Mouse (Mus musculus) heart, embryonic 14.5 days (tissue): Measurements from ENCODE around the gene Ptms. TPM values are rescaled to one million over a fixed set of nuclear protein-coding genes. Genes with fewer than 3 reads are reported as not detected.

Experiments
- ATAC-seq: fragments of 200-750 bp; cut with Nextera tagmentation; 2 replicates; pipeline ENCODE4 v1.8.0; 2017; ENCODE audit warnings: low read depth, moderate TSS enrichment; ENCODE audit not compliant: insufficient number of reproducible peaks, insufficient read depth, low FRiP score
- H3K27ac ChIP-seq, 2 experiments: fragments of 200-500 bp in 1 of 2; fragments of 300-500 bp in 1 of 2; sonication (generic) in 1 of 2; replicated peaks in 1 of 2; 2 replicates each; pipeline ENCODE4 v1.5.1; 2012 to 2014; ENCODE audit warnings: low read depth in 2 of 2, low read length in 2 of 2, control low read depth in 1 of 2, mild to moderate bottlenecking in 1 of 2, mixed read lengths in 1 of 2; ENCODE audit not compliant: control insufficient read depth in 1 of 2, insufficient read depth in 1 of 2
- H3K27me3 ChIP-seq: fragments of 300-500 bp; sonication (generic); 2 replicates; pipeline ENCODE4 v1.6.1; 2014; ENCODE audit warnings: mild to moderate bottlenecking, low read length, control low read depth; ENCODE audit not compliant: control insufficient read depth, insufficient read depth
- H3K36me3 ChIP-seq: fragments of 300-500 bp; sonication (generic); 2 replicates; pipeline ENCODE4 v1.6.1; 2014; ENCODE audit warnings: mild to moderate bottlenecking, control low read depth, low read length, mixed read lengths; ENCODE audit not compliant: control insufficient read depth, insufficient read depth
- H3K4me1 ChIP-seq, 2 experiments: fragments of 200-500 bp in 1 of 2; fragments of 300-500 bp in 1 of 2; sonication (generic) in 1 of 2; 2 replicates each; pipeline ENCODE4 v1.6.1; 2012 to 2014; ENCODE audit warnings: low read length in 2 of 2, control low read depth in 1 of 2, mixed read lengths in 1 of 2; ENCODE audit not compliant: control insufficient read depth in 2 of 2, insufficient read depth in 2 of 2
- H3K4me2 ChIP-seq: fragments of 300-500 bp; sonication (generic); 2 replicates; pipeline ENCODE4 v1.6.1; 2014; ENCODE audit warnings: mild to moderate bottlenecking, low read length
- H3K4me3 ChIP-seq, 2 experiments: fragments of 200-500 bp in 1 of 2; fragments of 300-500 bp in 1 of 2; sonication (generic) in 1 of 2; 2 replicates each; pipeline ENCODE4 v1.5.1; 2012 to 2014; ENCODE audit warnings: low read length in 2 of 2, mild to moderate bottlenecking in 2 of 2, control low read depth in 1 of 2, low read depth in 1 of 2, moderate library complexity in 1 of 2; ENCODE audit not compliant: control insufficient read depth in 1 of 2, insufficient read depth in 1 of 2
- H3K9ac ChIP-seq: fragments of 300-500 bp; sonication (generic); 2 replicates; pipeline ENCODE4 v1.6.1; 2014; ENCODE audit warnings: mild to moderate bottlenecking, low read length
- H3K9me3 ChIP-seq: fragments of 300-500 bp; sonication (generic); 2 replicates; pipeline ENCODE4 v1.6.1; 2016; ENCODE audit warnings: low read length, control low read depth; ENCODE audit not compliant: control insufficient read depth
- WGBS: fragments of 180-500 bp; shearing (Covaris S2); extraction: QIAGEN DNeasy Blood & Tissue Kit; methylation state at CpG from one replicate; pipeline ENCODE4 v1.1.7; 2014; 5-methylcytosine and 5-hydroxymethylcytosine counted together
- polyA plus RNA-seq: library from polyadenylated mRNA; unstranded; fragments of >200 nt; fragmentation: Nextera tagmentation; extraction: Ambion mirVana; gene quantifications from 2 replicates; pipeline ENCODE4 v1.2.1, GENCODE M21; 2014

The Ptms gene
- polyA plus RNA-seq, 1 experiment from 2014 or later = 251 TPM

- peak overlapping the region; percentile 79 to 84 for H3K27ac ChIP-seq
- H3K4me2 ChIP-seq = peak overlapping the region; percentile 44
- H3K4me3 ChIP-seq = peak overlapping the region in 1 of 2 experiments; percentile 6; a peak in 3 of 4 replicates
- H3K27me3 ChIP-seq = no peaks in the 10 kb centered on the region
- peak overlapping the region; percentile 56 for H3K9ac ChIP-seq
- WGBS = 12% methylated on average over 5 of the region's 5 CpGs
- ATAC-seq = peak; percentile 66
- H3K36me3 ChIP-seq = no peaks in the 10 kb centered on the region
- no peaks in the 10 kb centered on the region for H3K9me3 ChIP-seq
- peaks cover 17 to 27% of the 10 kb centered on the region in 2 experiments for H3K4me1 ChIP-seq
These were observed 6.0 kb upstream of the Ptms start for GRCm38 (mm10) chr6:124925941-124926340.

GRCm38 (mm10) chr6:124925173-124925793 lies 5.4 kb upstream of the Ptms start:
- Histone ChIP-seq H3K27ac (peak overlapping the region; percentile 79 to 84), H3K36me3 (no peaks in the 10 kb centered on the region), H3K4me1 (peaks cover 22 to 30% of the 10 kb centered on the region in 2 experiments), H3K9ac (peak overlapping the region; percentile 56), H3K27me3 (no peaks in the 10 kb centered on the region), H3K4me3 (peak overlapping the region in 1 of 2 experiments; percentile 6; a peak in 3 of 4 replicates), H3K4me2 (peak overlapping the region; percentile 44), H3K9me3 (no peaks in the 10 kb centered on the region)
- no peak for ATAC-seq
- 26% methylated on average over 12 of the region's 12 CpGs for WGBS

GRCm38 (mm10) chr6:124921539-124921938 lies 1.6 kb upstream of the Ptms start:
- WGBS = 71% methylated on average over 4 of the region's 4 CpGs
- Histone ChIP-seq H3K4me3 (no peak overlapping the region), H3K9ac (no peak overlapping the region), H3K4me2 (no peak overlapping the region), H3K9me3 (no peaks in the 10 kb centered on the region), H3K4me1 (peaks cover 32 to 41% of the 10 kb centered on the region in 2 experiments), H3K27me3 (no peaks in the 10 kb centered on the region), H3K36me3 (no peaks in the 10 kb centered on the region), H3K27ac (peak overlapping the region in 1 of 2 experiments; percentile 100; a peak in 3 of 4 replicates)
- no peak for ATAC-seq

- H3K4me3 ChIP-seq = peak overlapping the region in 1 of 2 experiments; percentile 27; a peak in 1 of 4 replicates
- H3K9ac ChIP-seq = peak overlapping the region; percentile 42
- peak overlapping the region; percentile 99 to 100 for H3K27ac ChIP-seq
- no peaks in the 10 kb centered on the region for H3K27me3 ChIP-seq
- WGBS = 36% methylated on average over 9 of the region's 9 CpGs
- no peaks in the 10 kb centered on the region for H3K9me3 ChIP-seq
- H3K36me3 ChIP-seq = peaks cover under 1% of the 10 kb centered on the region; the same call in 1 of the 2 replicates
- H3K4me2 ChIP-seq = peak overlapping the region; percentile 97
- ATAC-seq = no peak
- peaks cover 33 to 44% of the 10 kb centered on the region in 2 experiments for H3K4me1 ChIP-seq
These were observed 599 bp upstream of the Ptms start for GRCm38 (mm10) chr6:124920318-124921085.

GRCm38 (mm10) chr6:124918890-124919627 lies 844 bp downstream of the Ptms start:
- peak overlapping the region; percentile 100 for H3K9ac ChIP-seq
- peak overlapping the region; percentile 97 for H3K4me2 ChIP-seq
- H3K27me3 ChIP-seq = no peaks in the 10 kb centered on the region
- ATAC-seq = no peak
- no peaks in the 10 kb centered on the region for H3K9me3 ChIP-seq
- WGBS = 29% methylated on average over 13 of the region's 14 CpGs
- H3K27ac ChIP-seq = peak overlapping the region; percentile 99 to 100
- H3K4me3 ChIP-seq = peak overlapping the region in 1 of 2 experiments; percentile 98; a peak in 2 of 4 replicates
- H3K4me1 ChIP-seq = peaks cover 35 to 47% of the 10 kb centered on the region in 2 experiments
- H3K36me3 ChIP-seq = peaks cover 13% of the 10 kb centered on the region

GRCm38 (mm10) chr6:124918331-124918690 lies 1.6 kb downstream of the Ptms start:
- H3K36me3 ChIP-seq = peaks cover 20% of the 10 kb centered on the region
- H3K9ac ChIP-seq = peak overlapping the region; percentile 100
- H3K4me1 ChIP-seq = peaks cover 35 to 47% of the 10 kb centered on the region in 2 experiments
- no peaks in the 10 kb centered on the region for H3K9me3 ChIP-seq
- H3K4me3 ChIP-seq = peak overlapping the region; percentile 82 to 98
- peak overlapping the region; percentile 99 to 100 for H3K27ac ChIP-seq
- 14% methylated on average over 7 of the region's 7 CpGs for WGBS
- peak overlapping the region; percentile 97 for H3K4me2 ChIP-seq
- H3K27me3 ChIP-seq = no peaks in the 10 kb centered on the region
- no peak for ATAC-seq
